Mouse (Mus musculus) heart, postnatal 0 days (tissue): Measurements from ENCODE around the gene Dvl2.

Experiments used
- CTCF ChIP-seq: IDR thresholded peaks from 2 replicates; pipeline ENCODE4 v1.5.1; 2016; ENCODE audit warnings: antibody characterized with exemption, control low read depth, low read depth
- EP300 ChIP-seq: IDR thresholded peaks from 2 replicates; pipeline ENCODE4 v1.6.1; 2016; ENCODE audit warnings: antibody characterized with exemption, low read depth

- no peak for TF ChIP-seq CTCF
- no peak for TF ChIP-seq EP300
Observed at GRCm38 (mm10) chr11:70039631-70040030, 39.2 kb downstream of the Dvl2 start.
